Mouse (Mus musculus): ENCODE data around the gene Camsap3. TPM values are rescaled to one million over a fixed set of nuclear protein-coding genes. Genes with fewer than 3 reads are reported as not detected.

Camsap3 gene
- total and polyA plus RNA-seq, 2 experiments from 2014 or later = 42.4 to 103 TPM

DNA sequence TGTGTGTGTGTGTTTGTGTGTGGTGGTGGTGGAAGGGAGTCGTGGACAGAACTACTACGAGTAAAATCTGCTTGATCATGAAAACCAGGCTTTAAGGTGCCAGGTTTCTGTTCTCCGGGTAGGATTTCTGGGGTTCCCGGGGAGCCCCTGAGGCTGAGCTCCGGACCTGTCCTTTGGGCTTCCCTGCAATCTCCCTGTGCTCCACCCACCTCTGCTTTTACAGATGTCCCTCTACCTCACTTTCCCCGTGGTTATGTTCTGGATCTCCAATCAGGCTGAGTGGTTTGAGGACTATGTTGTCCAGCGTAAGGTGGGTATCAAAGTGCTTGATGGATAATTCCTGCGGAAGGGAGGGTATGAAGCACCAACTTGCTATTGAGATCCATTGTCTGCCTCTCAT, 35.0 kb downstream of the Camsap3 start:
- DNase-seq = no peak
- 70% methylated on average over 8 of the region's 8 CpGs for WGBS
- Histone ChIP-seq H3K36me3 (ENCODE audit: insufficient read depth) (peaks cover 9% of the 10 kb centered on the region), H3K27me3 (ENCODE audit: insufficient read depth, low read length) (no peaks in the 10 kb centered on the region), H3K4me1 (ENCODE audit: insufficient read depth) (peaks cover 13% of the 10 kb centered on the region), H3K27ac (ENCODE audit: low read depth, low read length) (no peak overlapping the region), H3K4me3 (ENCODE audit: low read depth, low read length) (peak overlapping the region; percentile 99), H3K9ac (no peak overlapping the region), H3K9me3 (ENCODE audit: low read length) (no peaks in the 10 kb centered on the region), H3K4me2 (ENCODE audit: low read depth) (peak overlapping the region; percentile 68)
- TF ChIP-seq CTCF (IDR thresholded peaks at IDR 0.05; ENCODE audit: low read depth) = no peak
- no peak for ATAC-seq

DNA sequence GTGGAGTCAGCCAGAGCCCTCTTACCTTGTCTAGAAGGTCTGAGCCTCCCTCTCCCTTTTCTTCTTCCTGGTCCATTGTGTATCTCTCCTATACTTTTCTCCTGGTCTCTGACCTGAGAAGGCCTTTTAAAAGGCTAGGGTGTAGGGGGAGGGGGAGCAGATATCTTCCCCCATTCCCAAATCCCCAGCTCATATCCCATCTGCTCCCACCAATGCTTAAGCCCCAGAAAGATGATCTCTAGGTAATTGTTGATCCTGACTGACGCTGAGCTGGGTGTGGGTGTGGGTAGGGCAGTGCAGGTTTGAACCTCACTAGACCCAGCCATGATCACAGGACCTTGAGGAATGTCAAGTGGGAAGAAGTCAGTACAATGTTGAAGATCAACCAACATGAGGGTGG, 38.4 kb downstream of the Camsap3 start, which contains the start of gene Pcp2:
Gene Pcp2, minus strand, starts transcription at position 101 of the 400 bp plus-strand sequence.
- no peak within 1 kb of the TSS for H3K4me2 ChIP-seq (ENCODE audit: low read depth)
- TF ChIP-seq CTCF (IDR thresholded peaks at IDR 0.05; ENCODE audit: low read depth) = no peak
- WGBS = 75% methylated on average over 1 of the region's 1 CpGs
- H3K9me3 ChIP-seq (ENCODE audit: low read length) = no peaks in the 10 kb centered on the region
- no peak within 1 kb of the TSS for H3K27ac ChIP-seq (ENCODE audit: low read depth, low read length)
- DNase-seq (no peak), ATAC-seq (no peak)
- H3K27me3 ChIP-seq (ENCODE audit: insufficient read depth, low read length) = no peaks in the 10 kb centered on the region
- no peak within 1 kb of the TSS for H3K9ac ChIP-seq
- peaks cover 8% of the 10 kb centered on the region for H3K4me1 ChIP-seq (ENCODE audit: insufficient read depth)
- no peak within 1 kb of the TSS for H3K4me3 ChIP-seq (ENCODE audit: low read depth, low read length)
- no peaks in the 10 kb centered on the region for H3K36me3 ChIP-seq (ENCODE audit: insufficient read depth)

DNA sequence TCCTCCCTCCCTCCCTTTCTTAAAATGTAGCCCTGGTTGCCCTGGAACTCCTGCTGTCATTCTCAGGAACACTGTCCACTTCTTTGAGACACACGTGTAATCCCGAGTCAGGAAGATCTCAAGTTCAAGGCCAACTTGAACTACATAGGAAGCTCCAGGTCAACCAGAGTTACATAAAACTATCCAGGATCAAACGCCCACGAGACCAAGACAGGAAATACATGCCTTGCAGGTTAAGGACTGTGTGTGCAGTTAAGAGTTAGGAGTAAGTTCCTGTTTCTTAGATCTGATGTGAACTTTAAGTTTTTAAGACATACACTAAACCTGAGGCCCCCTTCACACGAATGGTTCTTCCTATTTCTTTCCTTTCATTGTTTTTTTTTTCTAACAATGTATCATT, 39.9 kb downstream of the Camsap3 start:
- ATAC-seq (no peak), DNase-seq (no peak)
- Histone ChIP-seq H3K4me3 (ENCODE audit: low read depth, low read length) (no peak overlapping the region), H3K9ac (no peak overlapping the region), H3K36me3 (ENCODE audit: insufficient read depth) (no peaks in the 10 kb centered on the region), H3K4me1 (ENCODE audit: insufficient read depth) (peaks cover 10% of the 10 kb centered on the region; the same call in 1 of the 2 replicates), H3K9me3 (ENCODE audit: low read length) (no peaks in the 10 kb centered on the region), H3K27ac (ENCODE audit: low read depth, low read length) (no peak overlapping the region), H3K27me3 (ENCODE audit: insufficient read depth, low read length) (no peaks in the 10 kb centered on the region), H3K4me2 (ENCODE audit: low read depth) (no peak overlapping the region)
- TF ChIP-seq CTCF (IDR thresholded peaks at IDR 0.05; ENCODE audit: low read depth) = no peak
- 63% methylated on average over 5 of the region's 5 CpGs for WGBS

DNA sequence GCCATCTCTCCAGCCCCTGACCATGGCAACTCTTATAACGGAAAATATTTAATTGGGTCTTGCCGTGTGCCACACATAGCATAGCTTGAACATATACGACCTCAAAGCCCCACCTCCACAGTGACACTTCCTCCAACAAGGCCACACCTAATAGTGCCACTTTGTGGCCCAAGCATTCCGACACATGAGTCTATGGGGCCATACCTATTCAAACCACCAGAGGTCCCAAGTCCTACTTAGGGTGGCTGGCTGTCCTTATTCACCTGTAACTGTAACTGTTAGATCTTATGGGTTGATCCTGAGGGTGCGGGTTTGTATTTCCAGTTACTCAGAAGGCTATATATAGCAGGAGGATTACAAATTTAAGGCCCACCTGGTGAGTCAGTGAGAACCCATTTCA, 40.9 kb downstream of the Camsap3 start:
- H3K27me3 ChIP-seq (ENCODE audit: insufficient read depth, low read length) = no peaks in the 10 kb centered on the region
- peak; percentile 36 for DNase-seq
- H3K9ac ChIP-seq = no peak overlapping the region
- ATAC-seq = peak; percentile 34; the same call in 1 of the 2 replicates
- TF ChIP-seq CTCF (IDR thresholded peaks at IDR 0.05; ENCODE audit: low read depth) = peak; percentile 66
- H3K27ac ChIP-seq (ENCODE audit: low read depth, low read length) = no peak overlapping the region
- no peak overlapping the region for H3K4me2 ChIP-seq (ENCODE audit: low read depth)
- H3K4me1 ChIP-seq (ENCODE audit: insufficient read depth) = peaks cover 7% of the 10 kb centered on the region; the same call in 1 of the 2 replicates
- H3K36me3 ChIP-seq (ENCODE audit: insufficient read depth) = no peaks in the 10 kb centered on the region
- no peak overlapping the region for H3K4me3 ChIP-seq (ENCODE audit: low read depth, low read length)
- no peaks in the 10 kb centered on the region for H3K9me3 ChIP-seq (ENCODE audit: low read length)
- WGBS = 30% methylated on average over 5 of the region's 5 CpGs

DNA sequence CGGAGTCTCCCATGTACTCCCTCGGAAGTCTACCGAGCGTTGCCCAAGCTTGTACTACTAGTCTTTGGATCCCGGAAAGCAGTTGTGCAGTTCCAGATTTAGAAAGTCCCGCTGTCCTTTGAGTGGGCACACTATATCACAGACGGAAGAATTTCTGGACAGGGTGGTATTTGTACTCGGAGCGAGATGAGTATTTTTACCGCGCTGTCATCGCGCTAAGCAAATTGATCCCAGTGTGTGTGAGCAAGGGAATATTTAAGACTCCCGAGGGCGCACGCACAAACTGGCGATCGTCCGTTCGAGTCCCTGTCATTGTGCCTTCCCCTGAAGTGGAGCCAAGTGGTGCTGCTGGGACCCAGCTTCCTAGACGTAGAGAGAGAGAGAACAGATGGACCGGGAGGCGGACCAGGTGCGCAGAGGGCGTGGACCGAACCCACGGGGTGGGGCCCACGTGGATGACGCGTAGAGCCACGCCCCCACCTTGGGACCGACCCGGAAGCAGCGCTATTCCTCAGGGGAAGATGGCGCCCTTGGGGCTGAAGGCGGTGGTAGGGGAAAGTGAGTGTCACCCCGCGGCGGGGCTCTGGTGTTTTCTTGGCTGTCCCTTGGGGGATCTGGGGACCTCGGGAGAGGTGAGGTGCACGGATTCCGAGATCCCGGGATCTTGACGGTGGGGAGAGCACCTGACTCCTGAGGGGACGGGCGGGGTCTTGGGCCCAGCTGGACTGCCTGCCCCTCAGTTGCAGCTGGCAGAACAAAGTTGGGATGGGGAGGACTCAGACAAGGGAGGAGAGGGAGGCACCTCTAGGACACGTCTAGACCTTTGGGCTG, 43.8 kb downstream of the Camsap3 start, which contains the start of gene Stxbp2:
Gene Stxbp2, plus strand, starts transcription at position 309 of the 831 bp plus-strand sequence.
- H3K36me3 ChIP-seq (ENCODE audit: insufficient read depth) = peaks cover 6% of the 10 kb centered on the region
- H3K9ac ChIP-seq = peak within 1 kb of the TSS; percentile 44
- H3K4me3 ChIP-seq (ENCODE audit: low read depth, low read length) = peak within 1 kb of the TSS; percentile 50
- ATAC-seq = peak; percentile 93
- WGBS = 6% methylated on average over 47 of the region's 47 CpGs
- DNase-seq = peak; percentile 83
- H3K27ac ChIP-seq (ENCODE audit: low read depth, low read length) = peak within 1 kb of the TSS; percentile 29; the same call in 1 of the 2 replicates
- peak within 1 kb of the TSS; percentile 64 for H3K4me2 ChIP-seq (ENCODE audit: low read depth)
- TF ChIP-seq CTCF (IDR thresholded peaks at IDR 0.05; ENCODE audit: low read depth) = peak; percentile 16; the same call in 1 of the 2 replicates
- no peaks in the 10 kb centered on the region for H3K9me3 ChIP-seq (ENCODE audit: low read length)
- peaks cover 7% of the 10 kb centered on the region; the same call in 1 of the 2 replicates for H3K4me1 ChIP-seq (ENCODE audit: insufficient read depth)
- H3K27me3 ChIP-seq (ENCODE audit: insufficient read depth, low read length) = no peaks in the 10 kb centered on the region

DNA sequence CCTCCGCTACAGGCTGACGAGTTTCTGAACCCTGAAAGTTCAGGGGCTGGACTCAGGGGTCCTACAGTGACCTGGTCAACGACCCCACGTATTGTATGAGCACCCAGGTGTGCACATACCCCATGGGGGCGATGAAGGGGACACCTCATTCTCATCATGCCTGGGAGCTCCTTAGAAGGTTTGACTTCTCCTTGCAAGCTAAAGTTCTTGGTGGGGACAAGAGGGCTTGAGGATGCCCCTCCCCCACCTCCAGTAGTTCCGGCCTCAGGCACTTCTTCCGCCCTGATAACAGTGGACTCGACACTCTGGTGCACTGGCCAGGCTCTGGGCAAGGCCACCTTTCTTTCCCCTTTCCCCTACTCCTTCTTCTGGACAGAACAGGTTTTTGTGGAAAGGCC, 44.4 kb downstream of the Camsap3 start:
- H3K9me3 ChIP-seq (ENCODE audit: low read length) = no peaks in the 10 kb centered on the region
- H3K4me1 ChIP-seq (ENCODE audit: insufficient read depth) = peaks cover 7% of the 10 kb centered on the region; the same call in 1 of the 2 replicates
- H3K27me3 ChIP-seq (ENCODE audit: insufficient read depth, low read length) = no peaks in the 10 kb centered on the region
- peaks cover 6% of the 10 kb centered on the region for H3K36me3 ChIP-seq (ENCODE audit: insufficient read depth)
- WGBS = 22% methylated on average over 8 of the region's 8 CpGs
- ATAC-seq (no peak), DNase-seq (no peak)
- peak overlapping the region; percentile 64 for H3K4me2 ChIP-seq (ENCODE audit: low read depth)
- no peak for TF ChIP-seq CTCF (IDR thresholded peaks at IDR 0.05; ENCODE audit: low read depth)
- no peak overlapping the region for H3K27ac ChIP-seq (ENCODE audit: low read depth, low read length)
- H3K9ac ChIP-seq = peak overlapping the region; percentile 44; the same call in 1 of the 2 replicates
- peak overlapping the region; percentile 50 for H3K4me3 ChIP-seq (ENCODE audit: low read depth, low read length)

DNA sequence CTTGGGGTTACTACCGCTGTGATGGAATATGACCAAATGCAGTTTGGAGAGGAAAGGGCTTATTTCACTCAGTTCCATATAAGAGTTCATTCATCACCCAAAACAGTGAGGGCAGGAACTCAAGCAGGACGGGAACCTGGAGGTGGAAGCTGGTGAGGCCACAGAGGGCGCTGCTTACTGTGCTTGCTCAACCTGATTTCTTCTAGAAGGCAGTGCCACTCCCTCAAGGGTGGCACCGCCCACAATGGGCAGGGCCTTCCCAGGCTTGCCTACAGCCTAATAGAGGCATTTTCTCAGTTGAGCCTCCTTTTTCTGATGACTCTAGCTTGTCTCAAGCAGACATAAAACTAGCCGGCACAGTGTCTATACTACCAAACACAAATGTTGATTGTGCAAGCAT, 58.7 kb downstream of the Camsap3 start:
- no peaks in the 10 kb centered on the region for H3K9me3 ChIP-seq (ENCODE audit: low read length)
- no peak for DNase-seq
- ATAC-seq = no peak

More for the DNA sequence above, 58.7 kb downstream of the Camsap3 start:
- Histone ChIP-seq H3K27me3 (ENCODE audit: insufficient read depth, low read length) (no peaks in the 10 kb centered on the region), H3K4me1 (ENCODE audit: insufficient read depth) (no peaks in the 10 kb centered on the region), H3K36me3 (ENCODE audit: insufficient read depth) (no peaks in the 10 kb centered on the region; the same call in 1 of the 2 replicates), H3K4me3 (ENCODE audit: low read depth, low read length) (no peak overlapping the region), H3K4me2 (ENCODE audit: low read depth) (no peak overlapping the region), H3K9ac (no peak overlapping the region), H3K27ac (ENCODE audit: low read depth, low read length) (no peak overlapping the region)
- 28% methylated on average over 5 of the region's 5 CpGs for WGBS
- TF ChIP-seq CTCF (IDR thresholded peaks at IDR 0.05; ENCODE audit: low read depth) = no peak

Data from forebrain, postnatal 0 days (tissue).